9 mouse cellular contexts compared by ENCODE assay signal in the genomic region with DNA sequence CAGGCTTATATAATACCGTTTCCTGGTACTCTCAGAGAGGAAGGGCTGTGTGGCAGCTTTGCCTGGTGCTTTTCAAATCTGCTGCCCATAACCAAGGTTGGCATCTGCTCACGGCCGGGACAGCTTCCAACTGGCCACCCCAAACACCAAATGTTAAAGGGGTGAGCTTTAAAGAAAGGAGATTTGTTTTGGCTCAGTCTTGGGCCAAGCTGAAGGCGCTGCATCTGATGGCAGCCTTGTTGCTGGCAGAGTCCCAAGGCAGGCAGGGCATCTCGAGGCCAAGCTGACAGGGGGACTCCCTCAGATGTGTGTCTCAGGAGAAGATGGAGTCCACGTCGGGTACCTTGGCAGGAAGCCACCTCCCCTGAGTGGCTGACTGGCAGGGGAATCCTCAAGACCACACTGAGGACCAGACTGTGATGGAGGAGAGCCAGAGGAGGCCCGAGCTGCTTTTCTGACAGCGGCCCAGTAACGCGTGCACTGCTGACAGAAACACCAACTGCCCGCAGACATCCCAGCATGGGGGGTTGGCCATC. TPM values are rescaled to one million over a fixed set of nuclear protein-coding genes. Genes with fewer than 3 reads are reported as not detected.
DNase-seq lines count a peak whose midpoint lies in the region; ATAC-seq and TF ChIP-seq lines count a peak whose summit lies in the region.
"Had no signal": no experiment of that assay in that cellular context is flagged by ENCODE, and none has a peak within 500 bp of the region (broad histone marks: within the 10 kb centered on the region; RNA-seq: fewer than 3 reads in every experiment).

No protein-coding gene starts in this region.

- H3K4me1 ChIP-seq in heart, embryonic 16.5 days (ENCODE audit: control insufficient read depth, insufficient read depth, low read length): 0 out of 2 replicates have a peak, but pooled peaks cover 4% of the 10 kb centered on the region
- H3K4me1 ChIP-seq in intestine, postnatal 0 days (replicated peaks; ENCODE audit: control insufficient read depth, insufficient read depth, low read length): no peaks in the 10 kb centered on the region
- no peaks in the 10 kb centered on the region for H3K4me1 ChIP-seq in heart, embryonic 11.5 days (ENCODE audit: control insufficient read depth, insufficient read depth, low read length)
- H3K4me1 ChIP-seq: liver, embryonic 13.5 days had no signal

- no peaks in the 10 kb centered on the region for H3K36me3 ChIP-seq in heart, embryonic 16.5 days (ENCODE audit: control insufficient read depth, insufficient read depth)
- H3K36me3 ChIP-seq in intestine, postnatal 0 days (ENCODE audit: control insufficient read depth, insufficient read depth): no peaks in the 10 kb centered on the region
- H3K36me3 ChIP-seq in heart, embryonic 11.5 days (ENCODE audit: control insufficient read depth, insufficient read depth, low read length): no peaks in the 10 kb centered on the region
- H3K36me3 ChIP-seq: liver, embryonic 13.5 days had no signal

- 47% methylated on average over 12 of the region's 12 CpGs for WGBS in heart, embryonic 16.5 days
- WGBS in intestine, postnatal 0 days: 73% methylated on average over 12 of the region's 12 CpGs
- WGBS in heart, embryonic 11.5 days (ENCODE audit: insufficient replicate concordance): 67% methylated on average over 12 of the region's 12 CpGs

- 0 out of 2 replicates have a peak, but pooled peaks cover 3% of the 10 kb centered on the region for H3K9me3 ChIP-seq in heart, embryonic 16.5 days (replicated peaks; ENCODE audit: control insufficient read depth, low read length)
- no peaks in the 10 kb centered on the region for H3K9me3 ChIP-seq in intestine, postnatal 0 days (ENCODE audit: control insufficient read depth)
- no peaks in the 10 kb centered on the region for H3K9me3 ChIP-seq in heart, embryonic 11.5 days (replicated peaks; ENCODE audit: control insufficient read depth, low read length)

- H3K27me3 ChIP-seq in heart, embryonic 16.5 days (ENCODE audit: control insufficient read depth, insufficient read depth, low read length): no peaks in the 10 kb centered on the region
- H3K27me3 ChIP-seq in intestine, postnatal 0 days (replicated peaks; ENCODE audit: control insufficient read depth, insufficient read depth, low read length): no peaks in the 10 kb centered on the region
- no peaks in the 10 kb centered on the region for H3K27me3 ChIP-seq in heart, embryonic 11.5 days (ENCODE audit: control insufficient read depth, insufficient read depth, low read length)
- H3K27me3 ChIP-seq: liver, embryonic 13.5 days had no signal

- no peak overlapping the region for H3K9ac ChIP-seq in heart, embryonic 16.5 days (ENCODE audit: low read length)
- H3K9ac ChIP-seq in intestine, postnatal 0 days (ENCODE audit: low read depth, low read length): no peak overlapping the region
- H3K9ac ChIP-seq in heart, embryonic 11.5 days (ENCODE audit: low read depth, low read length): no peak overlapping the region
- H3K9ac ChIP-seq: liver, embryonic 13.5 days had no signal

- TF ChIP-seq CTCF in left cerebral cortex, adult 2 months (IDR thresholded peaks at IDR 0.05): no peak
- TF ChIP-seq CTCF in intestine, postnatal 0 days (IDR thresholded peaks at IDR 0.05; ENCODE audit: low read depth): no peak

- peak; percentile 52 for ATAC-seq in heart, embryonic 16.5 days (replicated peaks; ENCODE audit: extremely low read depth, insufficient read depth, low FRiP score)
- ATAC-seq in intestine, postnatal 0 days: no peak
- ATAC-seq in inflammation-experienced regulatory T-cells, adult 6 months: no peak
- no peak for ATAC-seq in heart, embryonic 11.5 days (replicated peaks; ENCODE audit: insufficient number of reproducible peaks, low FRiP score, low TSS enrichment)

- no peak overlapping the region for H3K4me2 ChIP-seq in heart, embryonic 16.5 days (ENCODE audit: low read depth, low read length)
- no peak overlapping the region for H3K4me2 ChIP-seq in intestine, postnatal 0 days (replicated peaks; ENCODE audit: low read depth)
- H3K4me2 ChIP-seq in heart, embryonic 11.5 days: no peak overlapping the region
- H3K4me2 ChIP-seq: liver, embryonic 13.5 days had no signal

- intact Hi-C loops in left cerebral cortex, adult 2 months (cut with DNase I): no loop called here

- H3K4me3 ChIP-seq in heart, embryonic 16.5 days (ENCODE audit: low read length): no peak overlapping the region
- no peak overlapping the region for H3K4me3 ChIP-seq in left cerebral cortex, adult 2 months
- H3K4me3 ChIP-seq in intestine, postnatal 0 days (ENCODE audit: low read depth, low read length): no peak overlapping the region
- H3K4me3 ChIP-seq in heart, embryonic 11.5 days (ENCODE audit: low read depth, low read length): no peak overlapping the region
- H3K4me3 ChIP-seq: liver, embryonic 13.5 days had no signal

- no peak for DNase-seq in heart, adult 18-20 months
- peak; percentile 47 for DNase-seq in adipocyte (ENCODE audit: low spot score)
- DNase-seq in cerebellum, adult 9-10 months: peak; percentile 96
- DNase-seq in left cerebral cortex, adult 2 months (ENCODE audit: extremely low spot score in 1 of 2, low spot score in 2 of 2): peak; percentile 33 to 43
- DNase-seq: liver, embryonic 13.5 days had no signal

- no peak overlapping the region for H3K27ac ChIP-seq in heart, embryonic 16.5 days (ENCODE audit: low read length)
- no peak overlapping the region for H3K27ac ChIP-seq in left cerebral cortex, adult 2 months
- H3K27ac ChIP-seq in intestine, postnatal 0 days (ENCODE audit: low read depth, low read length): no peak overlapping the region
- no peak overlapping the region for H3K27ac ChIP-seq in heart, embryonic 11.5 days (ENCODE audit: low read depth, low read length)
- H3K27ac ChIP-seq: liver, embryonic 13.5 days had no signal

RNA-seq across cellular contexts. Expression of gene Nek2, which starts 12.5 kb away (rescaled TPM):
- 38.5 and 38.6 TPM in 2 replicates for polyA plus RNA-seq in heart, embryonic 16.5 days (2015; fragmentation: Nextera tagmentation; extraction: Ambion mirVana)
- total RNA-seq in heart, adult 18-20 months (2021): under 1 TPM; 0.17 to 0.18 TPM
- 1 to 10 TPM; 1.2 to 1.3 TPM for total RNA-seq in left cerebral cortex, adult 2 months (2021)
- 10.7 and 11.9 TPM in 2 replicates for polyA plus RNA-seq in intestine, postnatal 0 days (2015; fragmentation: Nextera tagmentation; extraction: Ambion mirVana)
- 10 to 100 TPM in 1 of 3 experiments, 1 to 10 TPM in 1, under 1 TPM in 1; 0.50 to 17.7 (median 1.4) TPM for polyA plus RNA-seq in inflammation-experienced regulatory T-cells, adult 6 months (2017; shearing (Covaris generic))
- 27.0 and 32.2 TPM in 2 replicates for polyA plus RNA-seq in heart, embryonic 11.5 days (2014; fragmentation: Nextera tagmentation; extraction: Ambion mirVana)

Comparison
In these comparisons a context has a peak if more than half of its experiments do, and no peak if none do; other contexts are left out.
1. DNase-seq: peak in adipocyte (single experiment), cerebellum, adult 9-10 months (single experiment) and left cerebral cortex, adult 2 months (2 of 2); none in heart, adult 18-20 months (0 of 2).